Mouse (Mus musculus): ENCODE data around the gene Tmem254b.
"Not testable (repeated sequence)": the region's sequence is repeated elsewhere in the genome, so short reads cannot be mapped to it uniquely, and the experiment has no call there.

Gene Tmem254b

DNA sequence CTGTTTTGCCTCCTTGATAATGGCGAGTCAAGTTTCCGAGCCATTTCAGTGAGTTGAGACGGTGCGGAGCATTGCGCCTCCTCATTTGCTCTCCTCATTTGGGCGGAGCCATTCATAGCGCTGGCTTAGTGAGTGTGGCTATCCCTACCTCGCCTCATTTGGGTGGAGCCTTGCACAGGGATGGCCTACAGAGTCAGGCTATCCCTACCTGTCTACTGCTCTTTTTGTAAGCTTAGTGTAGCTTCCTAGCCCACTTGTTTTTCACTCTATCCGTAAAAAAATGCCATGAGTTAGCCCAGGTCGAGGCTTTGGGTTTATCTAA lies at the start of gene Tmem254b:
Gene Tmem254b, minus strand, starts transcription at position 116 of the 322 bp plus-strand sequence.
- not testable (repeated sequence) for DNase-seq

DNA sequence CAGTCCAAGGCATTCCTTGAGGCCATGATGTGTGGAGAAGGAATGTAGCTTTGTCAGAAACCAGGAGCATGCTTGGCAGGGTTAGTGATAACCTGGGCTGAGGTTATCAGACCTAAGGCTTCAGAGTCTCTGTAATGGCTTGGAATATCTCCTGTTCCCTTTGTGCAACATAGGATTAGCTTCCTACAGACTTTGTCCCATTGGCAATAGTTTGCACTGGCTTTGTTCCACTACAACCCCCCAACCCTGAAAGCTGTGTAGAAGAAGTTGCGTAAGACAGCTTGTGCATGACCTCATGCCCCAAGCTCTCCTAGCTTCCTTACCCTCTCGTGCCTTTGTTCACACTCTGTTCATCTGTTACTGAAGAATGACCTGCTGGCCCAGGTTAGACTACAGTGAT lies 30.3 kb upstream of the Tmem254b start:
- not testable (repeated sequence) for DNase-seq

DNA sequence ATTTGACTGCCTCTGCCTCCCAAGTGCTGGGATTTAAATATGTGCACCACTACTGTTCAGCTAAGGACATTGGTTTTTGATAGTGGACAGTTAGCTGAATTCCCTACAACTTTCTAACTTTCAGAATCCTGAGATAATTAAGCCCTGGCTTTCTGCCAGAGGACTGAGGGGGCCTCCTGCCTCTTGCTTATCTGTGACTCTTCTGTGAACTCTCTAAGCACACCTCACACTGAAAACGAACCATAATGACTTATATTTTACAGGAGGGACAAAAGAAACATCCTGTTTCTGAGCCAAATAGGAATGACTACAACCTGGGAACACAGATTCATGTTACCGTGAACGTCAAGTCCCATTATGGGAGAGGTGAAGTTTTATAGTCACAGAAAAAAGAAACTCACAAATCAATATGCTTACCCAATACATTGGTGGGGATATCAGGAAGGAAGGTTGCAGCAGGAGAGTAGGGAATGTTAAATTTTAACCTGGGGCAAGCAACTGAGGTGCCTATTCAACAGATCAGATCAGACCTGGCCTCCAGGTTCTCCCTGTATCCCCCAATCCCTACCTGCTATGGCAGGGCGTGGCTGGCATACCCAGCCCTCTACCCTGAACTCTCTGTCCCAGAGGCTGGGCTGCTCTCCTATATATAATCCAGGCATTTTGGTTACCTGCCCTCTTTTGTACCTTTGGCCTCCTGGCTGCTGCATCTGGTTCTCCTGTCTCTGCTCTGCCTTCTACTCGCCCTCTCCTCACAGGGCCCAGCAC lies 9.6 kb upstream of the Tmem254b start:
- not testable (repeated sequence) for DNase-seq

DNA sequence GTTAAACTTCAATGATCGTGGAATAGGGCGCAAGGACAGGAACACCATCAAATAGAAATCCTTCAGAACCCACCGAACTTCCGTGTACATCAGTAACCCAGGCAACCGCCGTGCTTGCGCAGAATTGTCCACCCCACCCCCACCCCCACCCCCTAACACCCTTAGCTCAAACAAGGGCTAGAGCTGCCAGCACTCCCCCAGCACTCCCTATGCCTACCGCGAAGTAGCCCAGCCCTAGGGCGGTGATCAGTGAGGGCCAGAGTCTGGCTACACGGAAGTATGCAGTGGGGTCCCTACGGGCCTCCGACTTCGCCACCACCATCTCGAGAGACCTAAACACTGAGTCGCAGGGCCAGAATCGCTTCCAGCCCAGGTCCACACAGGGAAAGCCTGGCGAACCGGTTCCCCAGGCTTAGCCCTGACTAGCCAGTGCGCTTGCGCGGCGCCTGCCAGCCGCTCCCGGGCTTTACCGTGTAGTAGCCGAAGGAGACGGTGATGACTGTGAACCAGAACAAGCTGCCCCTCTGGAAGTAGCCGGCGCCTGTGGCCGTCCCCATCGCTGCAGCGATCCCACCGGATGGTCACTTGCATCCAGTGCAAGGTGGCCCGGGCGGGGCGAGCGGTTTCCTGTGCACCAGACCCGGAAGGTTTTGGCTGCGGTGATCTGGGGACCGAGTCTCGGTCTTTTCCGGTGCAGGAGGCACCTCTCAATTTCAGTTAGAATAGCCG lies 480 bp downstream of the Tmem254b start:
- not testable (repeated sequence) for DNase-seq

DNA sequence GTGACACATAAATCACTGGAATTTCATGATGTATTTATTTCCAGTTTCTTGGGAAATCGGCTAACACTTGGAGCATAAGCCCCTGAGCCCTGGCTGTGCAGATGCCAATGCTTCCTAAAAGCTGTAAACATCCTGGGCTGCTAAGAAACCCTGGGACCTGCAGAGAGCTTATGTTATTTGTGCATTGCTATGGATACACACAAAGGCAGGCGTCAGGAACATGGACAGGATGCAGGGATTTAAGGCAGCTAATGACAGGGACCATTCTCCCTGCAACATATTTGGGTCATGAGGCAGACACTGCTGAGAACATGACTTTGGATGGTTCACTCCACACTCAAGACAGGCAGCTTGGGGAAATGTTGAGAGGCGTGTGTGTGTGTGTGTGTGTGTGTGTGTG lies 9.0 kb downstream of the Tmem254b start:
- not testable (repeated sequence) for DNase-seq

DNA sequence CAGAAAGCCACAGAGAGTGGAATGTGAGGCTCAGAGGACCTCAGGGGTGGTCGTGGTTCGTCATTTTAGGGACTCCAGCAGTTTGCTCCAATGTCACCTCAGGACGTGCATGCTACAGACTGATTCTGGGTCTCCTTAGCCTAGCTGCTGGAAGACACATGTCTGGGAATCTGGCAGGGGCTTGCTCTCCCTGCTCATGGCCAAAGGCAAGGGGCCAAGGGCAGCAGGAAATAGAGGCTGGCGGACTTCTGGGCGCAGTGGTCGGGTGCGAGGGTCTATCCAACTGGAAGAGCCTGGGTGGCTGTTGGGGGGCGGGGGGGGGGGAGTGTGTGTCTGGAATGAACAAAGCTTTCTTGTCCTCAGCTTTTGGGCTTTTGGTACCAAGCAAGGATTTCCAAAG lies 18.5 kb downstream of the Tmem254b start:
- not testable (repeated sequence) for DNase-seq

DNA sequence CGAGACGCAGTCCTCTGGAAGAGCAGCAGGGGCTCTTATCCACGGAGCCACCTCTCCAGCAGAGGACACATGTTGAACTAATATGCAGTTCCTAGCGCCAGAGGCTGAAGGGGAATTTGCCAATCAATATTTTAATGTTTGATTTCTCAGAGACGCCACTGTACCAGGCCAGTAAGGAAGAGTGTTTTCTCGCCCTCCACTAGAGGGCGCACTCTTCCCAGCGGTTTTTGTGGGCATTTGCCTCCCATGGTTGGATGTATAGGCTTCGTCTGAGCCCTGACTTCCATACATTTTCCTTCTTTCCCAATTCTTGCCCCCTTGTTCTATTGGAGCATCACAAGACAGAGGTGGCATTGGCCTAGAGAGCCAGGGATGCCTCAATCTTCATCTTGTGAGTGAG lies 20.2 kb downstream of the Tmem254b start:
- not testable (repeated sequence) for DNase-seq

DNA sequence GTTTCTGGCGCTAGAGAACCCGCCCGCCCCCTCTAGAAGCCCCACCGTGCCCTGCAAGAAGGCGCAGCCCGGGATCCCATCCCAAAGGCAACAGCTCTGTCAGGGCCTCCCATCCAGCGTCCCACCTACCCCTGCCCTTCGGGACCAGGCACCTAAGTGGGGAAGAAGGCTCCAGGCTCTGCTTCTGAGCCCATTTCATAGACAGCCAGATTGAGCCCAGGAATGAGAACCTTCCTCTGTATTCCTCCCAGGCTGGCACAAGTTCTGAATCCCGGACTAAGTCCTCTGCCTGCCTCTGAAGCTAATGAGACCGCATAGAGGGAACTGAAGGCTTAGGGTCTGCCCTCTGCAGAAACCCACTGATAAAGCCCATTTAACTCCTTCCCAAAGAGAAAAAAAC lies 24.5 kb downstream of the Tmem254b start, which contains the start of gene Plac9b:
Gene Plac9b, minus strand, starts transcription at position 101 of the 400 bp plus-strand sequence.
- DNase-seq: not testable (repeated sequence)

DNA sequence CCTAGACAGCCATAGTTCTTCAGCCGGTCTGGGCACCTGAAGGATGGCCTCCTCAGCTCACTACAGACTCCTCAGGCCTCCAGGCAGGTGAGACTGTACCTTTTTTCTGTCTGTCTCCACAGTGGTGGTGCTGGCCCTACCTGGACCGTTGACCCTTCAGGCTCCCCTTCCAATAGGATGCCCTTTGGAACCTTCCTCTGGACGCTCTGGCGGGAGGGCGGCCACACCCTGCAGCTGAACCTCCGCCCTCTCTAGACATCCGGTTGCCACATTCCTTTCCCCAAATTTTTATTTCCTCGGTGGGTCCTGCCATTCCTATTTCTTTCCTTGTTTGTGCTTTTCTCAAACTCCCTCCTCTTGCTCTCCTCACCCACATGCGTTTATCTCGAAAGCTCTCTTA lies 25.2 kb downstream of the Tmem254b start:
- not testable (repeated sequence) for DNase-seq

DNA sequence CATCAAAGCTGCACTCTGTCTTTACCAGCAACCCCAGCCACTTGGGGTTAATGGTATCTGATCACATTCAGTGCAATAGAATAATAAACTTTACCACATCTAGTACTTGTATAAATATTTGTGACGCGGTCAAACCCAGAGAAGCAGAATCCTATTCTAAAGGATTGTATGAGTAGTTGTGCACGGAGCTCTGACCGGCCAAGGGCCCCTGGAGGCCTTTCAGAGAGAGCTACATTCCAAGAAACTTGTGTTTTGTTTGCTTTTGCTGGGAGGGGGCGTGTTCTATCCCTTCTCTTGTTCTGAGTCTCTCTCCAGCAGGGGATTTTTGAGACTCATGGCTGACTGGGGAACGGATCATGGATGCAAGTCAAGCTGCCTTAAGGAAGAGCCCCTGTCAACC lies 31.8 kb downstream of the Tmem254b start:
- DNase-seq: not testable (repeated sequence)

DNA sequence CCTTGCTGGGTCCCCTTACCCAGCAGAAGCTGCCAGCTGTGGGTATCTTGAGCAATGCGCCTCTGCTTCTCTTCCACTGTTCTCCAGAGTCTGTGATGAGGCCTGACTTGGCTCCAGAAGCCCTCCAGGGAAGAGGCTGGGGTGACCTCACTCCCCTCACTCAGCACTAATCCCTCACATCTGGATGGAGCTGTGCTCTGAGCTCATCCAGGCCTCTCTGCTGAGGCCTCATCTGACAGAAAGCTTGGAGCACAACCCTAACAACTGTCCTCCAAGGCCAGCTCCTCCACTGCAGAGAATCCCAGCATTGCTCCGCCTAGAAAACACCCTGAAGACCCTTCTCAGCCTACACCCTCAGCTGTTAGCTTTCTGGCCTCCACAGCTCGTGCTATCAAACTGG lies 32.9 kb downstream of the Tmem254b start:
- DNase-seq: not testable (repeated sequence)

DNA sequence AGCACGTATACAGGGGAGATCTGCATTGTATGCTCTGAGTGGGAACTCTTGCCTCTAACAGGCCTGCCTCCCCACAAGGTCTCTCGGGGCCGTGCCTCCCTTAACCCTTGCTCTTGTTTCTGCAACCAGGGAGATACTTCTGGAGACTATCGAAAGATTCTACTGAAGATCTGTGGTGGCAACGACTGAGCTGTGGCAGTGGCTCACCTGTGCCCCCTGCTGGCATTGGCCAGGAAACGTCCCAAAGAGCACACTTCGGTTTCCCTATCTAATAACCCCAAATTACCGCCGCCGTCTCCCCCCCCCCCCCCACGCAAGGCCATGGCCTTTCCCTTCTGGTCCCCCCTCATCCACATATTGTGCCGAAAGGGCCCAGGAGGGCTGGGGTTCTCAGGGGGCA lies 41.6 kb downstream of the Tmem254b start:
- not testable (repeated sequence) for DNase-seq

DNA sequence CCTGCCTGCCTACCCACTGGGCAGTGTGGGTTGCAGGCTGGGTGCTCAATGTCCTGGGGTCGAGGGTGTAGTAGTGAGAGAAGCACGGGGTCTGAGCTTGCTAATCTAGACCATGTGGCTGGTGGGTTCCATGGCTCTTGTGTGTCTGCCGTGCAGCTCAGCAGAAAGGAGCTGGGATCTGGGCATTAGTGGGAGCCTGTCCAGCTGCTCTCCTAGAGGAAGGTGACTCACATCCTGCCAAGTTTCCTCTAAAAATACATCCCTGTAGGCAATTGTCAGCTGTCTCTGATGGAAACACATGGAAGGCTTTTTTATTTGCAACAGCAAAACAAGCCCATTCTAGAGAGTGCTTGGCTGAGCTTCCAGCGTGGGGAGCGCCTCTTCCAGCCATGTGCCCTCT lies 44.4 kb downstream of the Tmem254b start:
- not testable (repeated sequence) for DNase-seq

DNA sequence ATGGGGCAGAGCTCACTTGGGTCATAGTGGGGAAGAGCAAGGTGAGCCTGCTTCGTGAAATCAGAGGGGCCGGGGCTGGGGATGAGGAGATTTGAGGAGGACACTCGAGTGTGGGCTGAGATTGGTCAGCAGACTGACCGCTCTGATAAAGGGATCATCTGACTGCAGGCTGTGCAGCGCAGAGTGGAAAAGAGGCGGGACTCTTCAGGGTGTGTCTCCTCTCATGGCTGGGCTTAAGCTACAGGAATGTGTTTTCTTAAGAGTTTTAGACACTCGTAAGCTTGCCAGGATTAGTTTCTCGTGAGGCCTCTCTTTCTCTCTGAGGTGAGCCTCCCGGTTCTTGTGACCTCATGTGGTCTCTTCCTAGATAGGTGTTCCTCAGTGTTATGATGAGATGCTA lies 45.7 kb downstream of the Tmem254b start:
- not testable (repeated sequence) for DNase-seq

DNA sequence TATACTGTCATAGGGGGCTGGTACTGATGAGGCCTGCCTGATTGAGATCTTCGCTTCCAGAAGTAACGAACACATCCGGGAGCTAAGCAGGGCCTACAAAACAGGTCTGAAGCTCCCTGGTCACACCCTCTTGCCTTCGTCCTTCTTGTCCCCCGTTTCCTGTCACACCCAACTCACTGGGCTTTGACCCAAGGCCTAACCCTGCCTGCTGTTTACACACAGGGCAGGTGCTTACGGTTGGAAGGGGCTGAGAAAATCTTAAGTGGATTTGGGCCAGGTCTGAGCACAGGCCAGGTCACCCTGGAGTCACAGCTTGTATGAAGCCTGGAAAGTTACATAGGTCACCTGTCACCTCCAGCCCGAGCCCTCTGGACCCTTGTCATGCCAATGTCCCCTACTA lies 50.8 kb downstream of the Tmem254b start:
- DNase-seq: not testable (repeated sequence)
